Mouse (Mus musculus): Measurements from ENCODE around the gene Ccdc149.

- TF ChIP-seq CTCF (IDR thresholded peaks at IDR 0.05; ENCODE audit: borderline replicate concordance, extremely low read depth, insufficient read depth, insufficient read length) (no peak), POLR2A (IDR thresholded peaks at IDR 0.05; ENCODE audit: borderline replicate concordance, extremely low read depth, insufficient read depth, insufficient read length, poor library complexity, severe bottlenecking) (no peak)
Measured at GRCm38 (mm10) chr5:52363468-52364150, 107.7 kb downstream of the Ccdc149 start, which contains the start of gene Sod3.
